Mouse (Mus musculus): ENCODE data around the gene Dpy19l3. TPM values are rescaled to one million over a fixed set of nuclear protein-coding genes. Genes with fewer than 3 reads are reported as not detected.
A peak's percentile ranks its signal among the peaks of the same experiment; 100 is the strongest.

Dpy19l3 gene
- polyA plus RNA-seq, 1 experiment from 2014 or later = 42.4 TPM

DNA sequence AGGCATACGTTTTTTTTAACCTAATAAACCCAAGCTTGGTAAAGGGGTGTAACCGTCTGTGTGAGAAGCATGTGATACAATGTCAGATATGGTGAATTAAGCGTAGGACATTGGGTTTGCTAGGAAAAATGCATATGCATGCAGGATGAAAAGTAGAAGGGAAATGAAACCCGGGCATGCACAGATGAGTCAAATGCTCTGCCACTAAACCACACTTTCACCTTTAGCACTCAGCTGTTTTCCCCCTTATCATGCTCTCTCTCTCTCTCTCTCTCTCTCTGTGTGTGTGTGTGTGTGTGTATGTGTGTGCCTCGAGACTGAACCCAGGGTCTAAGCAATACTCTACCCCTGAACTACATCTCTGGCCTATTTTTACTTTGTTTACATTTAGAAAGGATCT lies 11.9 kb downstream of the Dpy19l3 start:
- no peaks in the 10 kb centered on the region for H3K9me3 ChIP-seq (replicated peaks; ENCODE audit: control insufficient read depth, low read length, poor library complexity, severe bottlenecking)

DNA sequence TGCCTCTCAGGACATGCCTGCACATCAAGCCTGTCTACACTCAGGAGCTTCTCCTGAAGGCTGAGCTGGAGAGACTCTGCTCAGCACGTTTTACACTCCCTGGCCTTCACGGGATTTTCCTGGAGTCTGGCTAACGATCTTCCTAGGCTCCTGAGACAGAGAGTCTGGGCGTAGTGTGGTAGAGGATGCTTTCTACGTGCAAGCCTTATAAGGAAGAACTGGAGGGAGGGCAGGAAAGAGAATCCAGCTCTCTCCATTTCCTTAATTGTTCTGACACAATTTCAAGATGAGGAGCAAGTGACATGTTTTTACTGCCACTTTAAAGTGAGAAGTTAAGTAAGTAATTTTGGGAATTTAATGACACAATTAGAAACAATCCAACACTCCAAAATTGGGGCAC lies 12.4 kb downstream of the Dpy19l3 start:
- Histone ChIP-seq H3K36me3 (ENCODE audit: control insufficient read depth, insufficient read depth, low read length) (peaks cover under 1% of the 10 kb centered on the region), H3K9ac (ENCODE audit: low read depth, low read length) (no peak overlapping the region), H3K4me2 (ENCODE audit: low read length) (no peak overlapping the region), H3K9me3 (replicated peaks; ENCODE audit: control insufficient read depth, low read length, poor library complexity, severe bottlenecking) (no peaks in the 10 kb centered on the region), H3K27me3 (ENCODE audit: control insufficient read depth, insufficient read depth, low read depth, low read length) (no peaks in the 10 kb centered on the region), H3K27ac (ENCODE audit: low read length) (no peak overlapping the region), H3K4me1 (ENCODE audit: control insufficient read depth, insufficient read depth, low read length) (no peaks in the 10 kb centered on the region), H3K4me3 (ENCODE audit: low read depth, low read length) (no peak overlapping the region)
- ATAC-seq = no peak
- 86% methylated on average over 5 of the region's 5 CpGs for WGBS

More for the DNA sequence above, 11.9 kb downstream of the Dpy19l3 start:
- WGBS = 88% methylated on average over 5 of the region's 5 CpGs
- ATAC-seq = no peak
- no peak overlapping the region for H3K4me3 ChIP-seq (ENCODE audit: low read depth, low read length)
- no peak overlapping the region for H3K27ac ChIP-seq (ENCODE audit: low read length)
- peaks cover 2% of the 10 kb centered on the region for H3K36me3 ChIP-seq (ENCODE audit: control insufficient read depth, insufficient read depth, low read length)
- H3K4me1 ChIP-seq (ENCODE audit: control insufficient read depth, insufficient read depth, low read length) = no peaks in the 10 kb centered on the region
- H3K9ac ChIP-seq (ENCODE audit: low read depth, low read length) = no peak overlapping the region
- H3K4me2 ChIP-seq (ENCODE audit: low read length) = no peak overlapping the region
- H3K27me3 ChIP-seq (ENCODE audit: control insufficient read depth, insufficient read depth, low read depth, low read length) = no peaks in the 10 kb centered on the region

DNA sequence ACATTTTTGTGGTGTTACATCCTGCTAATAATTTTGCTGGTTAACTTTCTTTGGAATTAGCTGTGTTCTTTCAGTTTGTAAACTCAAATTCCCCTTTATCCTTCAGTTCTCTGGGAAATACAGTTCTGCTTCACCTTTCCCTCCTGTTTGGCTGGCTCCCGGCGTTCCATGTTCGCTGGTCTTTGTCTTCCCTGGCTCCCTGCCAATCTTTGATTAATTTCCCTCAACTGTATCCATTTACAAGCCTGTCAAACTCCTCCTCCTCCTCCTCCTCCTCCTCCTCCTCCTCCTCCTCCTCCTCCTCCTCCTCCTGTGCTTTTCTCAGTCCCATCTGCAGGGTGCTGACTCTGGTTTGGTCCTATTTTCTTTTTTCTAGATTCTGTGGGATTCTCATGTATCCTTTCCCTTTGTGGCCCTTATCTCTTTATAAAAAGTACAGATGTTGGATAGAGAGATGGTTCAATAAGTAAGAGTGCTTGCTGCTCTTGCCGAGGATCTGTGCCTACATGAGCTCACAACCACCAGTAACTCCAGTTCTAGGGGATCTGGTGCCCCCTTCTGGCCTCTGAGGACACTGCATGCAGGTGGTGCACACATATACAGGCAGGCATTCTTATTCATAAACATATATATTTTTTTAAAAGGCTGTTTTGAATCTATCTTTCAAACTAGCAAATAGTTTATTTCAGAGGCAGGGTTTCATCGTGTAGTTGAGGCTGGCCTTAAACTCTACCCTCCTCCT lies 13.6 kb downstream of the Dpy19l3 start:
- Histone ChIP-seq H3K27ac (ENCODE audit: low read length) (no peak overlapping the region), H3K4me1 (ENCODE audit: control insufficient read depth, insufficient read depth, low read length) (no peaks in the 10 kb centered on the region), H3K9ac (ENCODE audit: low read depth, low read length) (no peak overlapping the region), H3K36me3 (ENCODE audit: control insufficient read depth, insufficient read depth, low read length) (no peaks in the 10 kb centered on the region; the same call in none of the 2 replicates), H3K27me3 (ENCODE audit: control insufficient read depth, insufficient read depth, low read depth, low read length) (no peaks in the 10 kb centered on the region), H3K9me3 (replicated peaks; ENCODE audit: control insufficient read depth, low read length, poor library complexity, severe bottlenecking) (no peaks in the 10 kb centered on the region), H3K4me2 (ENCODE audit: low read length) (no peak overlapping the region), H3K4me3 (ENCODE audit: low read depth, low read length) (no peak overlapping the region)
- no peak for ATAC-seq
- WGBS = 59% methylated on average over 5 of the region's 5 CpGs

DNA sequence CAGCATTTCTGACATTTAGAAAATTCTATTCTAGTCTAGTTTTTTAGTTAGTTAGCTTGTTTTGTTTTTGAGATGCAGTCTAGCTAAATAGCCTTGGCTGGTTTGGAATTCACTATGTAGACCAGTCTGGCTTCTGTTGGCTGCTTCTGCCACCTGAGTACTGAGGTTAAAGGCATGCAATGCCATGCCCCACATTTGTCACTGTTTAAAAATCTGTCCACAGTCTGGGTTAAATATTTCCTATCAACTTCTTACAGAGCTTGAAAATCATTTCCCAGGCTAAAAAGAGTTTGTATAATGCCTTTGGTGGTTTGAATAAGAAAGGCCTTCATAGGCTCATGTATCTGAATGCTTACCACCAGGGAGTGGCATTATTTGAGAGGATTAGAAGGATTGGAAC lies 15.4 kb downstream of the Dpy19l3 start:
- H3K27ac ChIP-seq (ENCODE audit: low read length) = no peak overlapping the region
- no peak for ATAC-seq
- H3K9ac ChIP-seq (ENCODE audit: low read depth, low read length) = no peak overlapping the region
- H3K27me3 ChIP-seq (ENCODE audit: control insufficient read depth, insufficient read depth, low read depth, low read length) = no peaks in the 10 kb centered on the region
- H3K9me3 ChIP-seq (replicated peaks; ENCODE audit: control insufficient read depth, low read length, poor library complexity, severe bottlenecking) = no peaks in the 10 kb centered on the region
- no peaks in the 10 kb centered on the region; the same call in 1 of the 2 replicates for H3K36me3 ChIP-seq (ENCODE audit: control insufficient read depth, insufficient read depth, low read length)
- H3K4me1 ChIP-seq (ENCODE audit: control insufficient read depth, insufficient read depth, low read length) = no peaks in the 10 kb centered on the region
- H3K4me2 ChIP-seq (ENCODE audit: low read length) = no peak overlapping the region
- no peak overlapping the region for H3K4me3 ChIP-seq (ENCODE audit: low read depth, low read length)

DNA sequence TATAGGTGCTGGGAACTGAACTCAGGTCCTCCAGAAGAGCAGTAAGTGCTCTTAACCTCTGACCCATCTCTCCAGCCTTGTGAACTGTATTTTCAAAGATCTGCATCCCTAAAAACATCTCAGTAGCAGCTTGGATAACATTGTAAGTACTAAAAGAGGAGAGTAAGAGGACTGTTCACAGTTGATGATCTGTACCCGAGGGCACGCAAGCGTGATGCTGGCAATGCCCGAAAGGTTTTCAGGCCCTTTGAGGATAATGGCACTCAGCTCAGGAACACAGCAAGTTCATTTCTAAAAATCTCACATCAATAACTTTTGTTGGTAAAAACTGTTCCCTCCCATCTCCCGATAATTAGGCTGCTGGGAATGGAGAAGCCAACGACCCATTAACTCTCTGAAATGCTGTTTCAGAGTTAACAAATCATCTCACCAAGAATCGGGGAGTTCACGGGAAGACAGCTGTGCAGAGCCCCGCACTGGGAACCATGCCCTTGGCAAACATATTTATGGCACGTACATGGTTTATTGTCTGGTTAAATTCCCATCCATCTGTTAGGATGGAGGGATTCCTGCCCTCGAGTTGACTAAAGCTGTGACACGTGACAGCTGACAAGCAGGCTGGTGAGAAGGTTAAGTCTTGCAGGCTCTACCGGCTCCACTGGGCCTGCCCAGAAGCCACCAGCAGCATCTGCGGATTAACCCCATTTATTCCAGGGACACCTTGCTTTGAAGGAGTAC lies 20.8 kb downstream of the Dpy19l3 start:
- no peaks in the 10 kb centered on the region for H3K27me3 ChIP-seq (ENCODE audit: control insufficient read depth, insufficient read depth, low read depth, low read length)
- ATAC-seq = no peak
- H3K9me3 ChIP-seq (replicated peaks; ENCODE audit: control insufficient read depth, low read length, poor library complexity, severe bottlenecking) = no peaks in the 10 kb centered on the region; the same call in 1 of the 2 replicates
- H3K9ac ChIP-seq (ENCODE audit: low read depth, low read length) = no peak overlapping the region
- peaks cover 5% of the 10 kb centered on the region; the same call in 1 of the 2 replicates for H3K36me3 ChIP-seq (ENCODE audit: control insufficient read depth, insufficient read depth, low read length)
- H3K4me1 ChIP-seq (ENCODE audit: control insufficient read depth, insufficient read depth, low read length) = no peaks in the 10 kb centered on the region; the same call in 1 of the 2 replicates
- no peak overlapping the region for H3K4me2 ChIP-seq (ENCODE audit: low read length)
- no peak overlapping the region for H3K4me3 ChIP-seq (ENCODE audit: low read depth, low read length)
- WGBS = 64% methylated on average over 14 of the region's 14 CpGs
- H3K27ac ChIP-seq (ENCODE audit: low read length) = no peak overlapping the region

DNA sequence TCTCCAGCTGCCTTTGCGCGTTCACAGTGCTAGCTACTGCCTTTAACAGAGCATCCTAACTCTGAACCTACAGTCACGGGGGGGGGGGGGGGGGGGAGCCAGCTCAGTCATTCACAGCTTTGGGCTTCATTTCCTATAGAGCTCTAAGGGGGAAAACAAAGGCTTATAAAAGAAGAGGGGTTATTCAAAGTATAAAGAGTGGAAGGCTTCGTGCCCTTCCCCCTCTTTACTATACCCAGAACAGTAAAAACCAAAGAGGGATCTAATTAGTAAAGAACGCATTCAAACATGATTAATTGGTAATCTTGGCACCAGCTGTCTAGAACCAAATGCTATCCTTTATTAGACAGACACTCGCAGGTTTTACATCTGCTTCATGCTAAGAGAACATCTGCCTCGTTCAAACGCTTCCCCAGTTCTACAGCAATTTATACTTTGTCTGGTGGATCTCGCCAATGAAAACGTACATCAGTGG lies 21.6 kb downstream of the Dpy19l3 start:
- Histone ChIP-seq H3K36me3 (ENCODE audit: control insufficient read depth, insufficient read depth, low read length) (peaks cover 11% of the 10 kb centered on the region; the same call in 1 of the 2 replicates), H3K27me3 (ENCODE audit: control insufficient read depth, insufficient read depth, low read depth, low read length) (no peaks in the 10 kb centered on the region), H3K9ac (ENCODE audit: low read depth, low read length) (no peak overlapping the region), H3K27ac (ENCODE audit: low read length) (no peak overlapping the region), H3K4me2 (ENCODE audit: low read length) (no peak overlapping the region), H3K4me3 (ENCODE audit: low read depth, low read length) (no peak overlapping the region), H3K4me1 (ENCODE audit: control insufficient read depth, insufficient read depth, low read length) (no peaks in the 10 kb centered on the region; the same call in 1 of the 2 replicates), H3K9me3 (replicated peaks; ENCODE audit: control insufficient read depth, low read length, poor library complexity, severe bottlenecking) (no peaks in the 10 kb centered on the region; the same call in 1 of the 2 replicates)
- WGBS = 69% methylated on average over 9 of the region's 10 CpGs
- ATAC-seq = 0 out of 2 replicates have a peak, but pooled peaks have one; percentile 25

DNA sequence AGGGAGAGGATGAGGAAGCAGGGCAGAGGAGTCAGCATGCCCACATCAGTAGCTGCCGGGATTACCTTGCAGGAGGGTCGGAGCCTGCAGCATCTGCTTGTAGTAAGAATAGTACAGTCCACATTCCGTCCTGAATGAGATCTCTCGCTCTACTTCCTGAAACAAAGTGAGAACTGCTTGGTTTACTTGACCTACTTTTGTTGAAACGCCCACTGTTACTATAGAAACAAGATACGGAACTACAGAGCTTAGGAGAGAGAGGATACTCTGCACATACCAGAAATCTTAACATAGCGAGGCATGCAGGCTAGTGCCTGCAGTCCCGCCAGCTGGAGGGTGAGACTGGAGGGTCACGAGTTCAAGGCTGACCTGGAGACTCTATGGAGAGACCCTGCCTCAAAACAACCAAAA lies 24.6 kb downstream of the Dpy19l3 start:
- Histone ChIP-seq H3K27me3 (ENCODE audit: control insufficient read depth, insufficient read depth, low read depth, low read length) (no peaks in the 10 kb centered on the region), H3K36me3 (ENCODE audit: control insufficient read depth, insufficient read depth, low read length) (peaks cover 14% of the 10 kb centered on the region; the same call in 1 of the 2 replicates), H3K27ac (ENCODE audit: low read length) (no peak overlapping the region), H3K4me2 (ENCODE audit: low read length) (no peak overlapping the region), H3K4me3 (ENCODE audit: low read depth, low read length) (no peak overlapping the region), H3K4me1 (ENCODE audit: control insufficient read depth, insufficient read depth, low read length) (no peaks in the 10 kb centered on the region; the same call in 1 of the 2 replicates), H3K9ac (ENCODE audit: low read depth, low read length) (no peak overlapping the region), H3K9me3 (replicated peaks; ENCODE audit: control insufficient read depth, low read length, poor library complexity, severe bottlenecking) (no peaks in the 10 kb centered on the region; the same call in 1 of the 2 replicates)
- 83% methylated on average over 9 of the region's 9 CpGs for WGBS
- peak; percentile 28; the same call in 1 of the 2 replicates for ATAC-seq

DNA sequence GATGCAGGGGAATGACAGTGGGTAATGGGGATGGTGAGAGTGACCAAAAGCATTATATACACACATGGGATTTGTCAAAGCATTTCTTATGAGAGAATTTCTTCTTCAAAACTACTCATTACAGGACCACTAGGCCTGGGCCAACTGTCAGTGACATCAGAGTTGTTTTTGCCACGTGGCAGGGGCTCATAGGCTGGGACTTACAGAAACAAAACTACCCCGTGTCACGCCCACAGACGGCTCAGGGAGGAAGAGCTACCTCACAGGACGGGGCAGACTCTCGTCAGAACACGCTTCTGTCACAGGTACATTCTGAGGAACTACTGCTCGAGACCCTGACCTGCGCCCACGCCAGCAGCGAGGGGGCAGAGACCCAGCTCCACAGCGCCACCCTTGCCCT lies 25.9 kb downstream of the Dpy19l3 start:
- Histone ChIP-seq H3K36me3 (ENCODE audit: control insufficient read depth, insufficient read depth, low read length) (peaks cover 18% of the 10 kb centered on the region), H3K4me3 (ENCODE audit: low read depth, low read length) (no peak overlapping the region), H3K27ac (ENCODE audit: low read length) (no peak overlapping the region), H3K27me3 (ENCODE audit: control insufficient read depth, insufficient read depth, low read depth, low read length) (no peaks in the 10 kb centered on the region), H3K9ac (ENCODE audit: low read depth, low read length) (no peak overlapping the region), H3K9me3 (replicated peaks; ENCODE audit: control insufficient read depth, low read length, poor library complexity, severe bottlenecking) (no peaks in the 10 kb centered on the region; the same call in 1 of the 2 replicates), H3K4me1 (ENCODE audit: control insufficient read depth, insufficient read depth, low read length) (no peaks in the 10 kb centered on the region; the same call in 1 of the 2 replicates), H3K4me2 (ENCODE audit: low read length) (no peak overlapping the region)
- no peak for ATAC-seq
- WGBS = 99% methylated on average over 12 of the region's 12 CpGs

DNA sequence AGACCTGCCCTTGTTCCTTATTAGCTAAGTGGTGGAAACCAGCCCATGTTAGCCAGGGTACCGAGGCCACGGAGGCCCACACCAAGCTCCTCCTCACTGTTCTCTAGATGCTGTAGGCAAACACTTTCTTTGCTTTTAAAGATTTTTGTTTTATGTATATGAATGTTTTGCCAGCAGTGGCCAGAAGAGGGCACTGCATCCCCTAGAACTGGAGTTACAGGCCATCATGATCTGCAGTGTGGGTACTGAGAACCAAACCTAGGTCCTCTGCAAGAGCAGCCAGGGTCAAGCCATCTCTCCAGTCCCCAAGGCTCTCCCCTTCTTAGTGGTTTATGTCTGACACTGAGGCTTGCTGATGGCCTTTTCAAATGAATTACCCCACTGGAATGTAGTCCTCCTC lies 31.2 kb downstream of the Dpy19l3 start:
- H3K36me3 ChIP-seq (ENCODE audit: control insufficient read depth, insufficient read depth, low read length) = peaks cover 29% of the 10 kb centered on the region

More for the DNA sequence above, 31.2 kb downstream of the Dpy19l3 start:
- H3K9ac ChIP-seq (ENCODE audit: low read depth, low read length) = no peak overlapping the region
- H3K27ac ChIP-seq (ENCODE audit: low read length) = no peak overlapping the region
- ATAC-seq = no peak
- WGBS = 95% methylated on average over 2 of the region's 2 CpGs
- no peak overlapping the region for H3K4me3 ChIP-seq (ENCODE audit: low read depth, low read length)
- H3K4me2 ChIP-seq (ENCODE audit: low read length) = no peak overlapping the region
- no peaks in the 10 kb centered on the region for H3K9me3 ChIP-seq (replicated peaks; ENCODE audit: control insufficient read depth, low read length, poor library complexity, severe bottlenecking)
- H3K27me3 ChIP-seq (ENCODE audit: control insufficient read depth, insufficient read depth, low read depth, low read length) = no peaks in the 10 kb centered on the region
- no peaks in the 10 kb centered on the region for H3K4me1 ChIP-seq (ENCODE audit: control insufficient read depth, insufficient read depth, low read length)

All from midbrain, embryonic 16.5 days (tissue).